26 mouse cellular contexts compared by ENCODE assay signal in the genomic region with DNA sequence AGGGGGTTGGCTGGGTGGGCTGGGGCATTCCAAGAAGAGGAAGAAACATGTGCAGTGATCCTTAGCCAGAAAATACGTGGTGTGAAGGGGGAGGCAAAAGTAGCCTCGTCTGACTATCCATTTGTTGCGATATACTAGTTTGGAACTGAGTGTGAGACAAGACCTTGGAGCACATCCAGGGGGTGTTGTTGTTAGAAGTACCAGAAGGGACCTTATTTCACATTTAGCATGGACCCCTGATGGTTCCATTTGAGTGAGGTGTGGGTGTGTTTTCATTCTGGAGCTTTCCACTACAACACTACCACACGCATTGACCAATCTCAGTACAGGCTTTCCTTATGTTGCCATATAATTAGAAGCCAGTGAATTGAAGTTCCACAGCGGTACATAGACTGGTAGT.
DNase-seq lines count a peak whose midpoint lies in the region; ATAC-seq and TF ChIP-seq lines count a peak whose summit lies in the region.
"Had no signal": no experiment of that assay in that cellular context is flagged by ENCODE, and none has a peak within 500 bp of the region (broad histone marks: within the 10 kb centered on the region; RNA-seq: fewer than 3 reads in every experiment).

No protein-coding gene starts in this region.

- no peak for TF ChIP-seq POLR2A in thymus, adult 2 months (IDR thresholded peaks at IDR 0.05; ENCODE audit: control insufficient read depth, extremely low read depth, insufficient read depth, low read length, poor library complexity)

- no peaks in the 10 kb centered on the region for H3K9me3 ChIP-seq in forebrain, embryonic 16.5 days (ENCODE audit: control insufficient read depth, low read length)
- no peaks in the 10 kb centered on the region for H3K9me3 ChIP-seq in forebrain, embryonic 12.5 days
- H3K9me3 ChIP-seq: embryonic facial prominence, embryonic 12.5 days; hindbrain, embryonic 10.5 days; hindbrain, embryonic 15.5 days; kidney, embryonic 15.5 days; limb, embryonic 13.5 days; liver, embryonic 13.5 days; stomach, embryonic 15.5 days had no signal

- 54% methylated on average over 5 of the region's 5 CpGs for WGBS in forebrain, embryonic 16.5 days
- WGBS in forebrain, embryonic 12.5 days: 88% methylated on average over 5 of the region's 5 CpGs
- WGBS in thymus, adult 2 months: 95% methylated on average over 5 of the region's 5 CpGs

- no peaks in the 10 kb centered on the region for H3K27me3 ChIP-seq in forebrain, embryonic 16.5 days (replicated peaks; ENCODE audit: control insufficient read depth, insufficient read depth, low read length)
- no peaks in the 10 kb centered on the region for H3K27me3 ChIP-seq in forebrain, embryonic 12.5 days
- no peaks in the 10 kb centered on the region for H3K27me3 ChIP-seq in thymus, adult 2 months (ENCODE audit: control insufficient read depth, insufficient read depth, low read length)
- H3K27me3 ChIP-seq: embryonic facial prominence, embryonic 12.5 days; hindbrain, embryonic 15.5 days; kidney, embryonic 15.5 days; limb, embryonic 13.5 days; liver, embryonic 13.5 days; Patski; stomach, embryonic 15.5 days had no signal

- DNase-seq in adrenal gland, postnatal 10 days: peak; percentile 20
- DNase-seq in adrenal gland, adult (ENCODE audit: inconsistent age in 2 of 2, low spot score in 1 of 2): no peak
- DNase-seq in thymus, adult 2 months: no peak
- no peak for DNase-seq in thymus, postnatal 14 days
- no peak for DNase-seq in gastrocnemius, adult 18-20 months (ENCODE audit: low spot score)
- DNase-seq: cerebellum, adult 2 months; cerebellum, postnatal 25 days; embryo, embryonic 11 days; gastrocnemius, postnatal 10 days; heart, postnatal 14 days; kidney, adult 18-20 months; kidney, postnatal 25 days; liver, embryonic 13.5 days; lung, embryonic 14.5 days; right cerebral cortex, postnatal 25 days had no signal

- 0 out of 2 replicates have a peak, but pooled peaks have one; percentile 3 for ATAC-seq in forebrain, embryonic 16.5 days
- ATAC-seq in forebrain, embryonic 12.5 days (ENCODE audit: low FRiP score): no peak
- ATAC-seq: midbrain, embryonic 16.5 days; Patski had no signal

- H3K27ac ChIP-seq in forebrain, embryonic 16.5 days (ENCODE audit: low read length): peak overlapping the region; percentile 86
- no peak overlapping the region for H3K27ac ChIP-seq in forebrain, embryonic 12.5 days
- H3K27ac ChIP-seq in thymus, adult 2 months (ENCODE audit: control insufficient read depth, insufficient read depth, low read length): peak overlapping the region; percentile 19; the same call in 1 of the 2 replicates
- H3K27ac ChIP-seq: embryonic facial prominence, embryonic 12.5 days; hindbrain, embryonic 15.5 days; kidney, embryonic 15.5 days; limb, embryonic 13.5 days; liver, embryonic 13.5 days; stomach, embryonic 15.5 days had no signal

- no peaks in the 10 kb centered on the region for H3K36me3 ChIP-seq in forebrain, embryonic 16.5 days (ENCODE audit: control insufficient read depth, insufficient read depth)
- no peaks in the 10 kb centered on the region for H3K36me3 ChIP-seq in forebrain, embryonic 12.5 days (replicated peaks)
- H3K36me3 ChIP-seq in thymus, adult 2 months (ENCODE audit: control insufficient read depth, insufficient read depth, low read length): no peaks in the 10 kb centered on the region
- H3K36me3 ChIP-seq: embryonic facial prominence, embryonic 12.5 days; hindbrain, embryonic 10.5 days; hindbrain, embryonic 15.5 days; kidney, embryonic 15.5 days; limb, embryonic 13.5 days; liver, embryonic 13.5 days; stomach, embryonic 15.5 days had no signal

- TF ChIP-seq CTCF in thymus, adult 2 months (IDR thresholded peaks at IDR 0.05; ENCODE audit: borderline replicate concordance, control insufficient read depth, extremely low read depth, insufficient read depth, low read length, poor library complexity): no peak

- no peak overlapping the region for H3K4me3 ChIP-seq in forebrain, embryonic 16.5 days (replicated peaks; ENCODE audit: low read length)
- no peak overlapping the region for H3K4me3 ChIP-seq in forebrain, embryonic 12.5 days (replicated peaks)
- H3K4me3 ChIP-seq in thymus, adult 2 months (ENCODE audit: control insufficient read depth, insufficient read depth, low read length): no peak overlapping the region
- H3K4me3 ChIP-seq: embryonic facial prominence, embryonic 12.5 days; hindbrain, embryonic 10.5 days; hindbrain, embryonic 15.5 days; kidney, embryonic 15.5 days; limb, embryonic 13.5 days; liver, embryonic 13.5 days; stomach, embryonic 15.5 days had no signal

- no peak overlapping the region for H3K4me2 ChIP-seq in forebrain, embryonic 16.5 days (ENCODE audit: low read length)
- no peak overlapping the region for H3K4me2 ChIP-seq in forebrain, embryonic 12.5 days
- H3K4me2 ChIP-seq: embryonic facial prominence, embryonic 12.5 days; hindbrain, embryonic 15.5 days; kidney, embryonic 15.5 days; limb, embryonic 13.5 days; liver, embryonic 13.5 days; lung, embryonic 14.5 days; midbrain, embryonic 11.5 days; stomach, embryonic 15.5 days had no signal

- peaks cover 36% of the 10 kb centered on the region for H3K4me1 ChIP-seq in forebrain, embryonic 16.5 days (replicated peaks; ENCODE audit: control insufficient read depth, insufficient read depth, low read length)
- H3K4me1 ChIP-seq in forebrain, embryonic 12.5 days: peaks cover 36% of the 10 kb centered on the region
- H3K4me1 ChIP-seq in thymus, adult 2 months (replicated peaks; ENCODE audit: control insufficient read depth, insufficient read depth, low read length): peaks cover 23% of the 10 kb centered on the region
- H3K4me1 ChIP-seq: embryonic facial prominence, embryonic 12.5 days; kidney, embryonic 15.5 days; limb, embryonic 13.5 days; stomach, embryonic 15.5 days had no signal

- H3K9ac ChIP-seq in forebrain, embryonic 16.5 days (replicated peaks; ENCODE audit: low read depth, low read length): no peak overlapping the region
- no peak overlapping the region for H3K9ac ChIP-seq in forebrain, embryonic 12.5 days
- H3K9ac ChIP-seq: embryonic facial prominence, embryonic 12.5 days; hindbrain, embryonic 15.5 days; kidney, embryonic 15.5 days; limb, embryonic 13.5 days; liver, embryonic 13.5 days; lung, embryonic 14.5 days; stomach, embryonic 15.5 days had no signal
